Mouse (Mus musculus) lung, embryonic 16.5 days (tissue): ENCODE data around the gene Tgfb1i1. TPM values are rescaled to one million over a fixed set of nuclear protein-coding genes. Genes with fewer than 3 reads are reported as not detected.

Experiments used
- ATAC-seq: fragments of 200-750 bp; cut with Nextera tagmentation; 2 replicates; pipeline ENCODE4 v1.8.0; 2017; ENCODE audit warnings: low read depth, mild to moderate bottlenecking, moderate library complexity
- H3K27ac ChIP-seq: fragments of 300-500 bp; sonication (generic); 2 replicates; pipeline ENCODE4 v1.5.1; 2014; ENCODE audit warnings: mild to moderate bottlenecking, control low read depth, low read length
- H3K27me3 ChIP-seq: fragments of 300-500 bp; sonication (generic); 2 replicates; pipeline ENCODE4 v1.6.1; 2014; ENCODE audit warnings: low read depth, low read length, mixed read lengths; ENCODE audit not compliant: control insufficient read depth, insufficient read depth
- H3K36me3 ChIP-seq: fragments of 300-500 bp; sonication (generic); 2 replicates; pipeline ENCODE4 v1.6.1; 2014; ENCODE audit warnings: low read length; ENCODE audit not compliant: control insufficient read depth, insufficient read depth
- H3K4me1 ChIP-seq: fragments of 300-500 bp; sonication (generic); replicated peaks from 2 replicates; pipeline ENCODE4 v1.6.1; 2014; ENCODE audit warnings: low read length, mixed read lengths; ENCODE audit not compliant: control insufficient read depth, insufficient read depth
- H3K4me2 ChIP-seq: fragments of 300-500 bp; sonication (generic); 2 replicates; pipeline ENCODE4 v1.6.1; 2014; ENCODE audit warnings: low read depth, low read length, control low read depth
- H3K4me3 ChIP-seq: fragments of 300-500 bp; sonication (generic); 2 replicates; pipeline ENCODE4 v1.5.1; 2014; ENCODE audit warnings: mild to moderate bottlenecking, low read length, control low read depth
- H3K9ac ChIP-seq: fragments of 300-500 bp; sonication (generic); 2 replicates; pipeline ENCODE4 v1.6.1; 2014; ENCODE audit warnings: low read length, control low read depth
- H3K9me3 ChIP-seq: fragments of 300-500 bp; sonication (generic); 2 replicates; pipeline ENCODE4 v1.6.1; 2016; ENCODE audit warnings: low read length; ENCODE audit not compliant: control insufficient read depth
- WGBS: fragments of 180-500 bp; shearing (Covaris S2); extraction: QIAGEN DNeasy Blood & Tissue Kit; methylation state at CpG from one replicate; pipeline ENCODE4 v1.1.7; 2014; 5-methylcytosine and 5-hydroxymethylcytosine counted together
- polyA plus RNA-seq: library from polyadenylated mRNA; unstranded; fragments of >200 nt; fragmentation: Nextera tagmentation; extraction: Ambion mirVana; gene quantifications from 2 replicates; pipeline ENCODE4 v1.2.1, GENCODE M21; 2015

Gene Tgfb1i1
- polyA plus RNA-seq, 1 experiment from 2014 or later, result 203 TPM

DNA sequence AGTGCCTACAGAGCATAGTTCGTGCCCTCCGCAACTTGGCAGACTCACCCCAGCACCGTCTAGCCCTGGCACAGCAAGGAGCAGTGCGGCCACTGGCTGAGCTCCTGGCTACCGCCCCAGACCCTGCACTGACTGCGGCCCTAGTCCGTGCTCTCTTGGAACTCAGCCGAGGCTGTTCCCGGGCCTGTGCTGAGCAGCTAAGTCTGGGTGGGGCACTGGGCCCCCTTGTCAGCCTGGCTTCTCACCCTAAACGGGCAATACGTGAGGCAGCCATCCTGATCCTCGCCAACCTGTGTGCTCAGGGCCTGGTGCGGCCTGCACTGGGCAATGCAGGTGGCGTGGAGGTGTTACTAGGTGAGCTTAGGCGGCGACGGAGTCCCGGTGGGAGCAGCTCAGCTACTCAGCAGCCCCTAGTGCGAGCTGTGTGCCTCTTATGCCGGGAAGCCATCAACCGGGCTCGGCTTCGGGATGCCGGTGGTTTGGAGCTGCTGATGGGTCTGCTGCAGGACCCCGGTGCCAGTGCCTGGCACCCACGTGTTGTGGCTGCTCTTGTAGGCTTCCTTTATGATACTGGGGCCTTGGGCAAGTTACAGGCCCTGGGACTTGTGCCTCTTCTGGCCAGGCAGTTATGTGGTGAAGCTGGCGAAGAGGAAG, 6.4 kb upstream of the Tgfb1i1 start:
- Histone ChIP-seq H3K4me1 (peaks cover 13% of the 10 kb centered on the region), H3K9me3 (no peaks in the 10 kb centered on the region), H3K27ac (no peak overlapping the region), H3K4me2 (no peak overlapping the region), H3K36me3 (peaks cover 28% of the 10 kb centered on the region), H3K4me3 (no peak overlapping the region), H3K9ac (no peak overlapping the region; the same call in 1 of the 2 replicates), H3K27me3 (no peaks in the 10 kb centered on the region)
- WGBS, result 91% methylated on average over 27 of the region's 27 CpGs
- no peak for ATAC-seq

DNA sequence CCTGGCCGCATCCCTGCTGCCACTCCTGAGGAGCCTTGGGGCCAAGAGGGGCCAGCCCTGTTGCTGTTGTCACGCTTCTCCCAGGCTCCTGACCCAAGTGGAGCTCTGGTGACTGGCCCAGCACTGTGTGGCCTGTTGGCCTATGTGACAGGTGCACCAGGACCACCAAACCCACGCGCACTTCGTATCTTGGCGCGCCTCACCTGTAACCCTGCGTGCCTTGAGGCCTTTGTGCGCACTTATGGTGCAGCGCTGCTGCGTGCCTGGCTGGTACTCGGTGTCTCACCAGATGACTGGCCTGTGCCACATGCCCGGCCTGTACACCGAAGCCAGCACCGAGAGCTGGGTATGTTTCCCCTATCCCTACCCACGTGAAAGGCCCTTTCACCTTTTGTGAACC, 4.3 kb upstream of the Tgfb1i1 start:
- H3K27ac ChIP-seq, result no peak overlapping the region
- H3K4me2 ChIP-seq, result no peak overlapping the region
- H3K27me3 ChIP-seq, result no peaks in the 10 kb centered on the region
- WGBS, result 96% methylated on average over 16 of the region's 16 CpGs
- H3K9me3 ChIP-seq, result no peaks in the 10 kb centered on the region
- ATAC-seq, result no peak
- peaks cover 28% of the 10 kb centered on the region for H3K36me3 ChIP-seq
- no peak overlapping the region for H3K9ac ChIP-seq
- peaks cover 13% of the 10 kb centered on the region for H3K4me1 ChIP-seq
- no peak overlapping the region for H3K4me3 ChIP-seq

DNA sequence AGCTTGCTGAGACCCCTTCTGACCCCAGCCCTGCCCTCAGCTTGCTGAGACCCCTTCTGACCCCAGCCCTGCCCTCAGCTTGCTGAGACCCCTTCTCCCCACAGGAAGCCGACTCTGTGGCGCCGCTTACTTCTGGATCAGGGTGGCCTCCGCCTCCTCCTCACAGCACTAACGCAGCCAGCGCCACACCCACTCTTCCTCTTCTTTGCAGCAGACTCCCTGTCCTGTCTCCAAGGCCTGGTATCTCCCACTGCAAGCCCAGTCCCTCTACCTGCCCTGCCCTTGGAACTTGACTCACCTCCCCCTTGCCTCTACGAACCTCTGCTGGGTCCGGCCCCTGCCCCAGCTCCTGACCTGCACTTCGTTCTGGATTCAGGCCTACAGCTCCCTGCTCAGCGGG, 2.7 kb upstream of the Tgfb1i1 start:
- peaks cover 28% of the 10 kb centered on the region for H3K36me3 ChIP-seq
- H3K4me2 ChIP-seq, result no peak overlapping the region
- no peak overlapping the region for H3K9ac ChIP-seq
- H3K27ac ChIP-seq, result no peak overlapping the region
- ATAC-seq, result no peak
- H3K4me1 ChIP-seq, result peaks cover 13% of the 10 kb centered on the region
- no peaks in the 10 kb centered on the region for H3K9me3 ChIP-seq
- H3K4me3 ChIP-seq, result no peak overlapping the region
- 77% methylated on average over 10 of the region's 10 CpGs for WGBS
- H3K27me3 ChIP-seq, result no peaks in the 10 kb centered on the region

DNA sequence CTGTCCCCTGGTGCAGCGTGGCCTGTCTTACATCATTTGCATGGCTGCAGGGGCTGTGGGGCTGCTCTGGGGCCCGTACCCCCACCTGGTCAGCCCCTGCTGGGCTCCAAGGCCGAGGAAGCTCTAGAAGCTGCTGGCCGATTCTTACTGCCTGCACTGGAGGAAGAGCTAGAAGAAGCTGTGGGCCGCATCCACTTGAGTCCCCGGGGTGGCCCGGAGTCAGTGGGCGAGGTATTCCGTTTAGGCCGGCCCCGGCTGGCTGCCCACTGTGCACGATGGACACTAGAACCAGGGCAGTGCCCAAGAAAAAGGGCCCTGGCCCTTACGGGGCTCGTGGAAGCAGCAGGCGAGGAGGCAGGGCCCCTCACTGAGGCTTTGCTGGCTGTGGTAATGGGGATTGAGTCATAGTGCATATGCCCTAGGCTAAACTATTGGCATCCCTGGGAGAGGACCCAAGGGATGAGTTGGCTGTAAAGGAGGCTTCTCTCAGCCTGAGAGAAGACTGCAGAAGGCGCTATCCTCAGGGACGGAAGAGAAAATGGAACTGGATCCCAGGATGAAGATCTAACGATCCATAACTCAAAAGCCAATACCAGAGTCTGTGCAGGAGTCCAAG, 2.1 kb upstream of the Tgfb1i1 start:
- Histone ChIP-seq H3K4me2 (no peak overlapping the region), H3K4me3 (no peak overlapping the region), H3K9me3 (no peaks in the 10 kb centered on the region), H3K9ac (0 out of 2 replicates have a peak overlapping the region, but pooled peaks have one; percentile 5), H3K27ac (no peak overlapping the region), H3K27me3 (no peaks in the 10 kb centered on the region), H3K4me1 (peaks cover 7% of the 10 kb centered on the region), H3K36me3 (peaks cover 32% of the 10 kb centered on the region)
- WGBS, result 90% methylated on average over 18 of the region's 18 CpGs
- ATAC-seq, result no peak

DNA sequence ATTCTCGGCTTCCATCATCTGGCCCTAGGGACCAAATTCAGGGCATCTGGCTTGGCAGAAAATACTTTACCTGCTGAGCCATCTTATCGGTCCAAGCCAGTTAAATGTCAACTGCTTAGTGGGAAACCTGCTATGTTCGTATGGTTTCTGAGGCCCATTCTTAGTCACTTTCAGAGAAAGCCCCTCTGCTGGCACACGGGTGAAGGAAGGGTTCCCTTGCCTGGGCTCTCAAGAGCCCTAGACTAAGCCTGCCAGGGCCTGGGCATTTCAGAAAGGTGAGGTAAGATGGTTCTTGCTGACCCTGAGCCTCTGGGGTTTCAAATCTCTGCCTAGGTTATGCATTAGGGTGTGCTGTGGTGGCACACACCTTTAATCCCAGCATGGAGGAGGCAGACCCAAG, 1.1 kb upstream of the Tgfb1i1 start:
- H3K9me3 ChIP-seq, result no peaks in the 10 kb centered on the region
- peaks cover 11% of the 10 kb centered on the region for H3K4me1 ChIP-seq
- no peak for ATAC-seq
- H3K9ac ChIP-seq, result no peak overlapping the region; the same call in 1 of the 2 replicates
- peaks cover 30% of the 10 kb centered on the region for H3K36me3 ChIP-seq
- H3K4me3 ChIP-seq, result no peak overlapping the region
- H3K27ac ChIP-seq, result peak overlapping the region; percentile 97; the same call in 1 of the 2 replicates
- 82% methylated on average over 4 of the region's 4 CpGs for WGBS
- no peak overlapping the region for H3K4me2 ChIP-seq
- no peaks in the 10 kb centered on the region for H3K27me3 ChIP-seq

DNA sequence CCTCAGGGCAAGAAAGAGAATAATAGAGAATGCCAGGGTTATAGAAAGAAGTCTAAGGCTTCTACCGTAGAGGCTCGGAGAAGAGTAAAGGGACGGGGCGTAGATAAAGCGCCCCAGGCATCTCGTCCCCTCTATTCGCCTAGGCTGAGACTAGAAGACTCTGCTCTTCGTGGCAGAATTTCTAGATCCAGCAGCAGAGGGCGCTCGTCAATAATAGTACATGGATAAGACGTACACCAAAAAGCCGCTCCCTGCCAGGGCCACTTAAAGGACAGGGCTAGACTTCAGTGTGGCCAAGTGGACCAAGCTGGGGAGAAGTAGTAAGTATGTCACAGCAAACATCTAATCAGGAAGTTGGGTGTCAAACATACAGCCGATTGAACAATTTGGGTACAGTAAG, 831 bp downstream of the Tgfb1i1 start:
- Histone ChIP-seq H3K36me3 (peaks cover 23% of the 10 kb centered on the region), H3K9ac (peak overlapping the region; percentile 92), H3K9me3 (no peaks in the 10 kb centered on the region), H3K4me2 (peak overlapping the region; percentile 86), H3K4me1 (peaks cover 14% of the 10 kb centered on the region), H3K27ac (peak overlapping the region; percentile 98), H3K4me3 (peak overlapping the region; percentile 77), H3K27me3 (no peaks in the 10 kb centered on the region)
- 1% methylated on average over 13 of the region's 13 CpGs for WGBS
- ATAC-seq, result peak; percentile 86

DNA sequence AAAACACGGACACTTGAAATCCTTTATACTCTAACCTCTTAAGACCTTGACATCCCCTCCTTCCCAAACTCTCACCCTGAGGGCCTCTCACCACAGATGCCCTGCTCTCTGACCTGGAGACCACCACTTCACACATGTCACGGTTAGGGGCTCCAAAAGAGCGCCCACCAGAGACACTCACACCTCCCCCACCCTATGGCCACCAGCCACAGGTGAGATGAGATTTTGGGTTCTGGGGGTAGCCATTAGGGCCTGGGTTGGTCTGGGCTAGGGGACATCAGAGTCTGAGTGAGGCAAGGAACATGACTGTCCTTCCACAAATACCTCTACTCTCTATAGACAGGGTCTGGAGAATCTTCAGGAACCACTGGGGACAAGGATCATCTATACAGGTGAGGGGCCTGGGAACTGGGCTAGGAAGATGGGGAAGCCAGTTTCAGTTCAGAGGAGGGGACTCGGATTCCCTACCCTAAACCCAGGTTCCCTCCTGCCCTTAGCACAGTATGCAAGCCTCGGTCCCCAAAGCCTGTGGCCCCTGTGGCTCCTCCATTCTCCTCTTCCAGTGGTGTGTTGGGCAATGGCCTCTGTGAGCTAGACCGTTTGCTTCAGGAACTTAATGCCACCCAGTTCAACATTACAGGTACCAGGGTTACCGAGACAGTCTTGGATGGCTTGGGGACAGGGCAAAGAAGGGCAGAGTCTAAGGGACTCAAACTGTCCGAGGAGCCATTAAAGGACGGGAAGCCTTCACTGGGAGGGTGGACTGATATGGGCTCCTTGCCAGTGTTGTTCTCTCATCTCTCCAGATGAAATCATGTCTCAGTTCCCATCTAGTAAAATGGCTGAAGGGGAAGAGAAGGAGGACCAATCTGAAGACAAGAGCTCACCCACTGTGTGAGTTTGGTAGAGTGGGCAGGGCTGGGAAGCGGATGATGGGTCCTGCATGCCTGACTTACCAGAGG, 1.8 kb downstream of the Tgfb1i1 start:
- no peaks in the 10 kb centered on the region for H3K9me3 ChIP-seq
- peak overlapping the region; percentile 92 for H3K9ac ChIP-seq
- WGBS, result 66% methylated on average over 10 of the region's 10 CpGs
- H3K36me3 ChIP-seq, result peaks cover 18% of the 10 kb centered on the region
- H3K27me3 ChIP-seq, result no peaks in the 10 kb centered on the region
- H3K4me2 ChIP-seq, result peak overlapping the region; percentile 86
- H3K4me1 ChIP-seq, result peaks cover 17% of the 10 kb centered on the region
- H3K27ac ChIP-seq, result peak overlapping the region; percentile 45; the same call in 1 of the 2 replicates
- no peak for ATAC-seq
- peak overlapping the region; percentile 77 for H3K4me3 ChIP-seq

DNA sequence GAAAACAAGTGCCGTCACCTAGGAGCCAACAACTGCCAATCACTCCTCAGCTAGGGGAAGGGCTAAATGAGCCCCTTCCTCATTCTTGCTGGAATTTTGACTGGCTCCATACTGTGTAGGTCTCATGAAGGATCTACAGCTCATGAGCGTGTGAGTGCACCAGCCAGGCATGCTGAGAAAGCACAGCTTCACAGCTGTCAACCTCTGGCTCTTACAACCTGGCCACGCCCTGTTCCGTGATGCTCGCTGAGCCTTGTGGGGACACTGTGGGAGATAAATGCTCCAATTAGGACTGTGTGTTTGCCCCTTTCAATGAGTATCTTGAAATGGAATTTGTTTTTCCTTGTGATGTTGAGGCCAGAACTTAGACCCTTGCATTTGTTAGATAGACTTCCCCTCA, 3.4 kb downstream of the Tgfb1i1 start:
- Histone ChIP-seq H3K9ac (0 out of 2 replicates have a peak overlapping the region, but pooled peaks have one; percentile 5), H3K27me3 (no peaks in the 10 kb centered on the region), H3K4me2 (no peak overlapping the region), H3K36me3 (peaks cover 8% of the 10 kb centered on the region), H3K27ac (no peak overlapping the region), H3K4me3 (no peak overlapping the region), H3K9me3 (no peaks in the 10 kb centered on the region), H3K4me1 (peaks cover 17% of the 10 kb centered on the region)
- ATAC-seq, result no peak
- 83% methylated on average over 5 of the region's 5 CpGs for WGBS

DNA sequence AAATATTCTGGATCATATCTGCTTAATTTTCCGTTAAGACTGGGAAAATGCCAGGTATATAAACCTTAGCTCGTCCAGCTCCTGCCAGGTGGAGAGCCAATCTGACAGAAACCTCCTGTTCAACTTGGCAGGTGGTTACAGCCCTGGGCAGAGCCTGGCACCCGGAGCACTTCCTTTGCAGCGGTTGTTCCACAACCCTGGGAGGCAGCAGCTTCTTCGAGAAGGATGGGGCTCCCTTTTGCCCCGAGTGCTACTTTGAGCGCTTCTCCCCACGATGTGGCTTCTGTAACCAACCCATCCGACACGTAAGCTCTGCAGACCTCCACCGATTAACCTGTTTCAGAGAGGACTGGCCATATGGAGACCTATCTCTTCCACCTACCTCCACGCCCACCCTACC, 5.3 kb downstream of the Tgfb1i1 start:
- Histone ChIP-seq H3K36me3 (peaks cover 8% of the 10 kb centered on the region), H3K4me1 (peaks cover 17% of the 10 kb centered on the region), H3K27me3 (no peaks in the 10 kb centered on the region), H3K4me2 (peak overlapping the region; percentile 28), H3K9ac (no peak overlapping the region), H3K9me3 (no peaks in the 10 kb centered on the region), H3K27ac (no peak overlapping the region), H3K4me3 (no peak overlapping the region)
- WGBS, result 50% methylated on average over 12 of the region's 12 CpGs
- no peak for ATAC-seq
